Mouse (Mus musculus) c-Kit-positive CD71-positive TER-119-negative erythroid progenitor cells, embryonic 14.5 days (primary cell): ENCODE results near the gene Rpl13a.
"Not testable (repeated sequence)": the region's sequence is repeated elsewhere in the genome, so short reads cannot be mapped to it uniquely, and the experiment has no call there.

Experiments used
- DNase-seq: peaks from one replicate; pipeline ENCODE4 v3.0.0-alpha.2; 2013; ENCODE audit warnings: low read depth

The Rpl13a gene

DNA sequence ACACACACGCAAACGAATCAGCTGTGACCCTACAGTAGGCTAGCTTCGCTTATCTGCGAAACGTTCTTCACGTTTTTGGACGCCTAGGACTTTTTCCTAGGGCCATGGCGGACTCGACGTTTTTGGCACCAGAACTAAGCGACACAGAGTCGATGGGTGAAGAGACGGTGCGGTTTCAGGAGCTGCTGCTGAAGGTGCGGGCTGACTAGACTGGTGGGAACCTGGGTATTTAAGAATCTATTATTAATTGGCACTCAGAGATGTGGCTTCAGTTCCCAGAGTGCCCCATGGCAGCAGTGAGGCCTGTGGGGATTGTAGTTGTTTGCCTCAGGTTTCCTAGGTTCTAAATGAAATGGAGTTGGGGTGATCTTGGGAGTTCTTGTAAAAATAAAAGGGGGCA is 27.6 kb upstream of the Rpl13a start:
- no peak for DNase-seq

- DNase-seq = no peak
These were observed 27.0 kb upstream of the Rpl13a start for GRCm38 (mm10) chr7:45155590-45155989.

- DNase-seq = peak; percentile 58
These were observed 26.5 kb upstream of the Rpl13a start for GRCm38 (mm10) chr7:45154993-45155514.

GRCm38 (mm10) chr7:45154096-45154992 is 25.8 kb upstream of the Rpl13a start, which contains the start of the genes Pih1d1 and Aldh16a1:
Gene Pih1d1 (plus strand): TSS chr7:45154303.
Gene Aldh16a1 (minus strand): TSS chr7:45154584.
- peak; percentile 89 for DNase-seq

- DNase-seq = no peak
These were observed 25.0 kb upstream of the Rpl13a start for GRCm38 (mm10) chr7:45153586-45153985.

DNA sequence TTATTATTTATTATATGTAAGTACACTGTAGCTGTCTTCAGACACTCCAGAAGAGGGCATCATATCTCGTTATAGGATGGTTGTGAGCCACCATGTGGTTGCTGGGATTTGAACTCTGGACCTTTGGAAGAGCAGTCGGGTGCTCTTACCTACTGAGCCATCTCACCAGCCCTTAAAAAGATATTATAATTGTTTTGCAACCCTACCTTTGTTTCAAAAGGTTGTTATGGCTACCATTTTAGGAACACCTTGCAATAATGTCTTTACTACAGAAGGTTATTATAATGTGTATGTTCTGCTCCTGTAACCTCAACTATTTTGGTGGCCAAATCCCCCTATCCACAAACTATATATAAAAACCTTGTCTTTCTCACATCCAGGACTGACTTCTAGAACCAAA is 24.5 kb upstream of the Rpl13a start:
- not testable (repeated sequence) for DNase-seq

DNA sequence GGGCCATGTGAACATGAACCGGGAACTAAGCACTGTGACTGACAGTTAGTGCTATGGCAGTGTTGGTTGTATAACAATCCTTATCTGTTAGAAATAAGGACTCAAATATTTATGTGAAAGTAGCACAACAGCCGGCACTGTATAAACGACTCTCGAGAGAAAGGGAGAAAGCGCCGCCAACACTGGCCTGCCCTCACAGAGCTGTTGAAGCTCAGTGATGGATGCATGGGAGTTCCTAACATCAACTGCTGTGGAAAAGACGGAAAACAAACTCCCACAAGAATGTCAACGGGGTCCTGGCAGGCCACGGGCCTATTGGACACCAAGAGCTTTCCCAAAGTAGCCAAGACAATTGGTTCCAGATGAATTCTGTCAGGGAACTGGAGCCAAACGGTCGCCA is 22.7 kb upstream of the Rpl13a start:
- no peak for DNase-seq

DNA sequence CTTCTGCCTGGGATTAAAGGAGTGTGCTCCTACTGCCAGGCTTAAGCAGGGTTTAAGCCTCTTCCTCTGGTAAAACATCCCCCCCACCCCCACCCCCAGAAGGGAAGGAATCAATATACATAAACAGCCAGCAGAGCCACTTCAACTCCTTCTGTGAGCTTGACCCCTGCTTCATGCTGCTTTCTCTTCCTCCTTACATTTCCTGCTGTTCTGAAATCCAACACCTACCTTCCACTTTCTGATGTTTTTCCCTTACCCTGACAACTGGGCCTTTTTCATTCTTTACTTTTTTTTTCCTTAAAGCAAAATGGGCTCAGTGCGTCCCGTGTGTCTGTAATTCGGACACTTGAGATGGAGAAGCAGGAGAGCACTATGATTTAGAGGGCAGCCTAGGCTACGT is 21.8 kb upstream of the Rpl13a start:
- no peak for DNase-seq

- no peak for DNase-seq
These were observed 21.0 kb upstream of the Rpl13a start for GRCm38 (mm10) chr7:45149545-45149944.

DNA sequence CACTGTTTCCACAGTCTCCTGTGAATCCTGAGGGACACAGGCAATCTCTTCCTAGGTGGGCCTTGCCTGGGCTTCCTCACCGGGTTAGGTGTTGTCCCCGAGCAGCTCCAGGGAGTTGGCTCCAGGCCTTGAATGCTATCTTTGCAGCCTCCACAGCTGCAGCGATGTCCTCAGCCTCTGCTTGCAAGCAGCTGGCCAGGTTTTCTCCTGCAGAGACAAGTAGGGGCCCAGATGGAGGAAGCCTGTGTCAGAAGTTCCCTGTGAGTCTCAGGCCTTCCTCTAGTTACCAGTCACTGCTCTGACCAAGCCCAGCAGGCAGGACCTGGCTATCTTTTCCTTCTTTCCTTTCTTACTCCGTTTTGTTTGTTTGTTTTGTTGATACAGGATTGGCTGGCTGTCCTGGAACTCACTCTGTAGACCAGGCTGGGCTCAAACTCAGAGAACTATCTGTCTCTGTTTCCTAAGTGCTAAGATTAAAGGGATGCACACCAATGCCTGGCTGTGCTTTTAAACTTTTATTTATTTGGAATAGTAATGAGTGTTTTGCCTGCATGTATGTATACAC is 20.1 kb upstream of the Rpl13a start:
- DNase-seq = no peak

GRCm38 (mm10) chr7:45147899-45148298 is 19.3 kb upstream of the Rpl13a start:
- DNase-seq = no peak

DNA sequence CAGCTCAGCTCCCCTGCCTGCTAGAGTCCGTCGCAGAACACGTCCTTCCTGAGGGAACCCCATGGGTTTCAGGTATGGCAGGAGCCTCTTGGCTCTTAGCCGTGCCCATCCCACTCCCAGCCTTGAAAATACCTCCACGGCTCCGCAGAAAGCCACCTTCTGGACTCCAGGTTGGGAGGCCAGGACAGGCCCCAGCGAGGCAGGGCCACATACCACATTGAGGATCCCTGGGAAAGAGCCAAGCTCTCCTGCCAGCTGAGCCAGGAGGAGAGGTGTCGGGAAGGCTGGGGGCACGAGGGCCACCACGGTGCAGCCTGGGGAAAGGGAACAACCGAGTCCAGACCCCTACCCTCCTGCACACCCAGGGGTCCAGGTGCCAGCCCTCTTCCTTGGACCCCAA is 18.7 kb upstream of the Rpl13a start:
- no peak for DNase-seq

GRCm38 (mm10) chr7:45145460-45145859 is 16.9 kb upstream of the Rpl13a start:
- no peak for DNase-seq

- DNase-seq = no peak
These were observed 16.0 kb upstream of the Rpl13a start for GRCm38 (mm10) chr7:45144368-45145174.

GRCm38 (mm10) chr7:45141914-45142313 is 13.4 kb upstream of the Rpl13a start:
- no peak for DNase-seq

DNA sequence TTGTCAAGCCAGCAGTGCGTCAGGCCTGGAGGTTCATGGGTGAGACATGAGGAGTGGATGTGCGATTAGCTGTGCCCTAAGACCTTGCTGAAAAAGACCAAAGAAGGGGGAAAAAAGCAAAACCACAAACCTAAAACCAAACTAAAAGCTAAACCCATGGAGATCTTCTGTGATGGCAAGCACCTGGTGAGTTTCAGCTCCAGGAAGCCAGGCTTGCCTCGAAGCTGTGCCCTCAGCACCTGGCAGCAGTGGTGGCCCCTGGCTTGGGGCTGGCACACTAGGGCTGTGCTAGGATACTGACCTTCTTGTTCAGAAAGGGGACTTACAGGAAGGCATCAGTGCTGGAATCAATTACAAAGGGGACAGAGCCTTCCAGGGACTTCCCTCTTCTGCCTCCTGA is 12.8 kb upstream of the Rpl13a start:
- DNase-seq = no peak

DNA sequence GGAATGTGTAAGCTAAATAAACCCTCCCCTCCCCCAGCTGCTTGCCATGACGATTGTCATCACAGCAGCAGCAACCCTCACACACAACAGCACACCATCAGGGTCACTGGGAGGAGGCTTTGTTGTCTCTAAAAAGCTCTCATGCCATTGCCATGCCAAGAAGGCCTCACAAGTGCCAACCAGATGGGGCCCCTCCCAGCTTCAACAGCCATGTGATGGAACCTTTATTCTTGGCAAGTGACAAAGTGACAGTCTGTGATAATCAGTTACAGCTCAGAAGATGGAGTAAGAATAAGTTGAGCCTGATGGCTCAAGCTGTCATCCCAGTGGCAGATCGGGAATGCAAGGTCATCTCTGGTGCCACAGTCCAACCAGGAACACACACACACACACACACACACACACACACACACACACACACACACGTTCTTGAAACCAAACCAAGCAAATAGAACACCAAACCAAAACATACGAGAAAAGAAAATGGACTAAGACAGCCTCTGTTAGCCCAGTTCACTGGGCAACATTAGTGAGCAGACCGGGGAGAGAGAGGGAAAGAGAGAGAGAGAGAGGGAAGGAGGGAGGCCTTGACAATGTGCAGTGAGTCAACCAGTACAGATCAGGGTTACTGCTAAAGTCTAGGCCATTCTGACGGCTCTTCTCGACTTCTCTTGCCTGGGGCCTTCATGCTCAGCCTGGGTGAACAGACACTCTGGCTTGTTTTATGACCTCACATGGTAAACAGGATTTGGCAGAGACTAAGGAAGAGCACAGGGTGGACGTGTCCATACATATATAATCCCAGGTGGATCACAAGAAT is 11.6 kb upstream of the Rpl13a start:
- no peak for DNase-seq

- no peak for DNase-seq
These were observed 9.8 kb upstream of the Rpl13a start for GRCm38 (mm10) chr7:45138403-45138802.

DNA sequence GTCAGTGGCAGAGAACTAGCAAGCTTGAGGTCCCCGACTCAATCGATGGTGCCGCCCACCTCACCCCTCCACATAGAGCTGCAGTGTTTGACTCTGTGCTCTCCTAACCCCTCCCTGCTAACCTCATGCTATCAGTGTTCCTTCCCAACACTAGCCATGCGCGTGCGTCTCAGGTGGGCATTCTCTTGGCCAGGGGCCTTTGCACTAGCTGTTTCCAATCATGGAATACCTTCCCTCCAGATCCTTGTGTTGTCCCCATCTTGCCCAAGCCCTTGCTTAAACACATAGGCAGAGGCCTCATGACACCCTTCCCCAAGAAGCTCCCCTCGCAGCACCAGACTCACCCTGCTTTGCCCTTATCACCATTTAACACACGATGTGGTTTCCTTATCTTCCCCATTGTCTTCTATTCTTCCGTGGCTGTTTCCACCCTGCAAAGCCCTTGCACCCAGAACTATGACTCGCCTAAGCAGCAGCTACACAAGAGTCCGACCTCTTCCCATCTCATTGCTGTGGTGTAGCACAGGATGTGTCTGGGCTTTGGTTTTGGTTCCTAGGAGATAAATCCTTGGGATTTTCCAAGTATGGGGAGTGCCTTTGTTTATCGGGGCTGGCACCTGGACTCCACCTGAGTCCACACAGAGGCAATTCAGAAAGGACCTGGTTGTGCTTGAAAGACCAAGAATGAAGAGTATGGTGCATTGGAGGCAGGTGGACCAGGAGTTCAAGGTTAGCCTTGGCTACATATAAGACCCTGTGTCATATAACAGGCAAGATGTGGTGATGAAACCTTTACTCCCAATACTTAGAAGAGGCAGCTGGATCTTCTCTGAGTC is 8.8 kb upstream of the Rpl13a start:
- peak; percentile 87 for DNase-seq

DNA sequence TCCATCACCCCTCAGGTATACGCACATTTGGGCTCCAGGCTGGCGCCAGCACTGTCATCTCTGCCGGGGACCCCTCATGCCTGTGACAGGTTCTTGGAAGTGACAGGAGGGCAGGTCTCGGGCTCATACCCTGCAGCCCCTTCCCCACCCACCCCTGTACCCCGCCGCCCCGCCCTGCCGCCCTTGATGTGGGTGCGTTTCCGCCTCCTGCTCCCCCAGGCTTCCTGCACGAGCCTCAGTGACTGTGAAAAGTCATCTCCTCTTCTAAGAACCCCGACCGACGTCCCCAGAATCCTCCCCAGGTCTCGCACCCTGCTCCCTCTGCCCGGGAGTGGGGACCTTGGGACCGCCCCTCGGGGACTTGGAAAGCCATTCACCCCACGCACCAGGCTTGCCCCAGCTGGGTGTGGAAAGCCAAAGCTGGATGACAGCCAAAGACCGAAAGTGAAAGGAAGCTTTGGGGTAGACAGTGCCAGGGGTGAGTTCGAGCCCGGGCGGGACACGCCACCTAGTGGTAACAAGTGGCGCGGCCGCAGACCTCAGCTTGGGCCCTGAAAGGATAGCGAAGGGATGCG is 7.5 kb upstream of the Rpl13a start, which contains the start of the genes Gm45713 and Flt3l:
TSS of gene Gm45713 (minus strand) at position 239 of the 575 bp plus-strand sequence.
TSS of gene Flt3l (minus strand) at position 440 of the 575 bp plus-strand sequence.
- DNase-seq = peak; percentile 89
